Mouse (Mus musculus): ENCODE data around the gene Rrnad1. TPM values are rescaled to one million over a fixed set of nuclear protein-coding genes. Genes with fewer than 3 reads are reported as not detected.

Gene Rrnad1
- polyA plus RNA-seq, 1 experiment from 2014 or later, result 12.8 TPM

DNA sequence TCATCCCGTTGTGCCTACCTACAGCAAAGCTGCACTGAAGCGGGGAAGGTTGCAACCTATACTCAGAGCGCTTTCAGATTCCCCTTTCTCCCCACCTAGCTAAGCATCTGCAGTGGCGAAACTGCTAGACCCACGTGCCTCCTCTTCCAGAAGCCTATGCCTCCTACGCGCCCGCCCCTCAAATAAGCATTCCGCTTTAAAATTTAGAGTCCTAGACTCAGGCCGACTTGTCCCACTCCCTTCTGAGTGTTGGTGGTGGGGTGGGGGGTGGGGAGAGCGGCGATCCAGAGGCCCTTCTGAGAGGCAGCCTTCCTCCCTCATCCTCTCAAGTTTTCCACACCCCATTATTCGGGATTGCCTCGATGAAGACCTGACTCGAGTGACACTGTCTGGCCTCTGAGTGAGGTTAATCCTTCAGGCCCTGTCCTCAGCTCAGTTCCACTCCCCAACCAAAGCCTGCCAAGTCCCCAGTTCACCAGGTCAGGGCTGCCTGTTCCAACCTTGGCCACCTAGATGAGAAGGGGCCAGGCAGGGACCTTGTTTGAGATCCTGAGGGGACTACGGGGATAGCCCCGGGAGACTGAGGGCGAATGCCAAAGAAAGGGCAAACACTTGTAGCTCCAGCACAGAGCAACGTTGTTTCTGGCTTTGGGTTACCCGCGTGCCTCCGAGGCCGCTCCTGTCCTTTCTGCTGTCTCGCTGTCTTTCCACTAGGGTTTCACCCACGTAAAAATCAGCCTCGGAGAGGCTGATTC is 16.7 kb upstream of the Rrnad1 start:
- H3K27me3 ChIP-seq (replicated peaks; ENCODE audit: control insufficient read depth, insufficient read depth, low read length), result no peaks in the 10 kb centered on the region
- H3K9ac ChIP-seq (ENCODE audit: low read depth, low read length), result peak overlapping the region; percentile 70
- ATAC-seq (ENCODE audit: low read depth) (no peak), DNase-seq (ENCODE audit: low spot score) (peak; percentile 51)
- peak overlapping the region; percentile 96 for H3K27ac ChIP-seq (replicated peaks; ENCODE audit: low read depth, low read length)
- peak overlapping the region; percentile 77 for H3K4me2 ChIP-seq (ENCODE audit: low read depth, low read length)
- H3K4me3 ChIP-seq (ENCODE audit: low read depth, low read length), result peak overlapping the region; percentile 53
- WGBS, result 7% methylated on average over 21 of the region's 26 CpGs
- H3K36me3 ChIP-seq (ENCODE audit: control insufficient read depth, insufficient read depth, low read length), result peaks cover 5% of the 10 kb centered on the region; the same call in 1 of the 2 replicates
- peaks cover 62% of the 10 kb centered on the region for H3K4me1 ChIP-seq (ENCODE audit: control insufficient read depth, insufficient read depth, low read length)
- H3K9me3 ChIP-seq (ENCODE audit: control insufficient read depth, low read length), result no peaks in the 10 kb centered on the region

DNA sequence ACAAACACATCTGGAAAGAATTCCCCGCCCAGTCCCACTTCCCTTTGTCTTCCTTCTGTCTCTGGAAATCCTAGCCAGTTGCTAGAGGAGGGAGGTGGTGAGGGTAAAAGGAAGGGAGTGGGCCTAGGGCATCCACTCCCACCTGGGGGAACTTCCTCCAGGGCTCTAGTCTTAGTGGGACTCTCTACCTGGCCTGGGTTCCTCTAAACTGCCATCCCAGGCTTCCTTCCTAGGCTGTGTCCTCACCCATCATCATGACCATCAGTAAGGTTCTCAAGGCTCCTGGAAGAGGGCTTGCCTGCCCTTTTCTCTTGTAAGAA is 16.0 kb upstream of the Rrnad1 start:
- H3K4me2 ChIP-seq (ENCODE audit: low read depth, low read length), result peak overlapping the region; percentile 77

DNA sequence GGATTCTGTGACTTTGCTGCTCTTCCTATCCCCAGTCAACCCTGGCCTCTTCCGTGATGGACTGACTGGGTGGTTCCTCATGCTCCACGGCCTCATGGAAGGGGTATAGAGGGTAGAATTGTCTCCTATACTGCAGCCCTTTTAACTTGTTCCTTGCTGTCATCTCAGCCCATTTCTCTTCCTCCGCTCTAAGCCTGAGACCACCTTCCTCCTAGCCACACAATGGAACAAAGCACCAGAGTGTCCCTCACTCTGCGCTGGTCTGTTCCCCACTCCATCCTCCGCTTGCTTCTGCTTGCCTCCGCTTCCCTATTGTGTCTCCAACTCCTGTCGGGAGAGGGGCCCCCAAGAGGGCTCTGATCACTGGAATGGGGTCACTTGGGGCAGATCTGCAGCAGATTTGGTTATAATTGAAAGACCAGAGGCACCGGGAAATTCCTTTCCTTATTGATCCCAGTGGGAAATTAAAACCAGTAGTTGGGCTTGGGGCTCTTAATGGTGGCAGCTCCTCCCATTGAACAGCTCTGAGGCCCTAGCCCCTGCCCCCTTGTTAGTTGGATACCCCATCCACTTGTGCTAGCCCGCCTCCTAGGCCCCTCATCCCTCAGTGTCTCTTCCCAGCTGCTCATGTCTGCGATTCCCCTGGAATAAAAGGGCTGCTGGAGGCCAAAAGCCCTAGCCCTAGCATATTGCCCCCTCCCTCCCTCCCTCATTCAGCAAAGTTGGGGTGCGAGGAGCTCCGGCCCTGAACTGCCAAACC is 15.4 kb upstream of the Rrnad1 start:
- DNase-seq (ENCODE audit: low spot score), result peak; percentile 68
- no peak for ATAC-seq (ENCODE audit: low read depth)
- H3K27me3 ChIP-seq (replicated peaks; ENCODE audit: control insufficient read depth, insufficient read depth, low read length), result no peaks in the 10 kb centered on the region
- peak overlapping the region; percentile 2; the same call in 1 of the 2 replicates for H3K9ac ChIP-seq (ENCODE audit: low read depth, low read length)
- peaks cover 49% of the 10 kb centered on the region for H3K4me1 ChIP-seq (ENCODE audit: control insufficient read depth, insufficient read depth, low read length)
- no peaks in the 10 kb centered on the region for H3K9me3 ChIP-seq (ENCODE audit: control insufficient read depth, low read length)
- H3K4me3 ChIP-seq (ENCODE audit: low read depth, low read length), result no peak overlapping the region
- peaks cover 17% of the 10 kb centered on the region for H3K36me3 ChIP-seq (ENCODE audit: control insufficient read depth, insufficient read depth, low read length)
- peak overlapping the region; percentile 77 for H3K4me2 ChIP-seq (ENCODE audit: low read depth, low read length)
- WGBS, result 15% methylated on average over 12 of the region's 12 CpGs
- peak overlapping the region; percentile 96 for H3K27ac ChIP-seq (replicated peaks; ENCODE audit: low read depth, low read length)

More for the DNA sequence above, 16.0 kb upstream of the Rrnad1 start:
- Histone ChIP-seq H3K9me3 (ENCODE audit: control insufficient read depth, low read length) (no peaks in the 10 kb centered on the region), H3K4me1 (ENCODE audit: control insufficient read depth, insufficient read depth, low read length) (peaks cover 54% of the 10 kb centered on the region), H3K4me3 (ENCODE audit: low read depth, low read length) (no peak overlapping the region), H3K27ac (replicated peaks; ENCODE audit: low read depth, low read length) (peak overlapping the region; percentile 96), H3K9ac (ENCODE audit: low read depth, low read length) (peak overlapping the region; percentile 2; the same call in 1 of the 2 replicates), H3K36me3 (ENCODE audit: control insufficient read depth, insufficient read depth, low read length) (peaks cover 12% of the 10 kb centered on the region; the same call in 1 of the 2 replicates), H3K27me3 (replicated peaks; ENCODE audit: control insufficient read depth, insufficient read depth, low read length) (no peaks in the 10 kb centered on the region)
- 22% methylated on average over 1 of the region's 1 CpGs for WGBS
- ATAC-seq (ENCODE audit: low read depth), result no peak
- DNase-seq (ENCODE audit: low spot score), result no peak

DNA sequence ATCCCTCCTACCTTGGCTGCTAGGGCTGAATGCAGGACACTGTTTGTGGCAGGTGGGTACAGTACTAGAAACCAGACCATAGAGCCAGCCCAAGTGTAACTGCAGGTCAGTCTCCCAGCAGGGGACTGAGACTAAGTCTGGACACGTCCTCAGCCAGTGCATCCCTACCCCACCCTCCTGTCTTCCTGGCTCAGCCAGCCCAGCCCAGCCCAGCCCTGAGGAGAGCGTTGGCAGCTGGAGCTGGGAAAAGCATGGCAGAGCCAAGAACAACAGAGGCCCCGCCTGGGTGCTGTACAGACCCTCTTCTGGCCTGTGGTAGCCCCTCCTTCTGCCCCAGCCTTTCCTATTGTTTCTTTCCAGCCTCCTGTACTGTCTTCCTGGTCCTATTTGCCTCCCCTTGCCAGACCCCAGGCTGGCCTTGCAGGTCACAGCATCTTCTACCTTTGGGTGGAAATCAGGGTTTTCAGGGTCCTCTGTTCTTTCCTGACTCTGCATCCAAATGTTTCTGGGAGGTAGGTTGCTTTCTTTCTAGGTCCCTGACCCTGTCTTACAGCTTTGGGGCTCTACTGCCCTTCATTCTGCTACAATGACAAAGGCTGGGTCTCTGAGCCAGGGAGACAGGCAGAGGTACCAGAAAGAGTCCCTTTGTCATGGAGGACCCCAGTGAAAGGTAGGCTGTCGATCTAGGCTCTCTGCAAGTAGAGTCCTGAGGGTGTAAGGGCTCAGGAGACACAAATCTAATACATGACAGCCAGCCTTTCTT is 14.5 kb upstream of the Rrnad1 start:
- DNase-seq (ENCODE audit: low spot score), result peak; percentile 83
- Histone ChIP-seq H3K36me3 (ENCODE audit: control insufficient read depth, insufficient read depth, low read length) (peaks cover 27% of the 10 kb centered on the region), H3K9me3 (ENCODE audit: control insufficient read depth, low read length) (no peaks in the 10 kb centered on the region), H3K4me2 (ENCODE audit: low read depth, low read length) (peak overlapping the region; percentile 16; the same call in 1 of the 2 replicates), H3K27ac (replicated peaks; ENCODE audit: low read depth, low read length) (peak overlapping the region; percentile 96), H3K4me1 (ENCODE audit: control insufficient read depth, insufficient read depth, low read length) (peaks cover 43% of the 10 kb centered on the region), H3K27me3 (replicated peaks; ENCODE audit: control insufficient read depth, insufficient read depth, low read length) (no peaks in the 10 kb centered on the region), H3K9ac (ENCODE audit: low read depth, low read length) (0 out of 2 replicates have a peak overlapping the region, but pooled peaks have one; percentile 32), H3K4me3 (ENCODE audit: low read depth, low read length) (no peak overlapping the region)
- WGBS, result 6% methylated on average over 4 of the region's 4 CpGs
- ATAC-seq (ENCODE audit: low read depth), result peak; percentile 55

DNA sequence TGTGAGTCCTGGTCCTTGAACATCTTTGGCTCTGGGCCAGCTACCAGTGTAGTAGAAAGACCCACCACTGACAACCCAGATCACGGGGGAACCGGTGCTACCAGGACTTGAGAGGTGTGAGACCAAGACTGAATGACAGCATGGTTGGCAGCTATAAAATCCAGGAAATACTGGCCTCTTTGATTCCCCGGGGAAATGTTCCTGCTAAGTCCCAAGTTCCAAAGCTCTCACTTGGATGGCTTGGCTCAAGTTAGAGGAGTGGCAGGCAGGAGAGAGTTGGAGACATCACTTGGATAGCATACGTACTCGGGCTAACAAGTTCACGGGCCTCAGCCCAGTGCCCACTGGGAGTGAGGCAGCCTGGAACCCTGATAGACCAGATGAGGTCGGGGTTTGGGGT is 13.1 kb upstream of the Rrnad1 start:
- H3K9ac ChIP-seq (ENCODE audit: low read depth, low read length), result no peak overlapping the region
- no peaks in the 10 kb centered on the region for H3K27me3 ChIP-seq (replicated peaks; ENCODE audit: control insufficient read depth, insufficient read depth, low read length)
- DNase-seq (ENCODE audit: low spot score) (no peak), ATAC-seq (ENCODE audit: low read depth) (no peak)
- peaks cover 41% of the 10 kb centered on the region for H3K36me3 ChIP-seq (ENCODE audit: control insufficient read depth, insufficient read depth, low read length)
- H3K4me3 ChIP-seq (ENCODE audit: low read depth, low read length), result no peak overlapping the region
- no peaks in the 10 kb centered on the region for H3K9me3 ChIP-seq (ENCODE audit: control insufficient read depth, low read length)
- 78% methylated on average over 7 of the region's 7 CpGs for WGBS
- peaks cover 40% of the 10 kb centered on the region for H3K4me1 ChIP-seq (ENCODE audit: control insufficient read depth, insufficient read depth, low read length)
- no peak overlapping the region for H3K27ac ChIP-seq (replicated peaks; ENCODE audit: low read depth, low read length)
- H3K4me2 ChIP-seq (ENCODE audit: low read depth, low read length), result no peak overlapping the region

DNA sequence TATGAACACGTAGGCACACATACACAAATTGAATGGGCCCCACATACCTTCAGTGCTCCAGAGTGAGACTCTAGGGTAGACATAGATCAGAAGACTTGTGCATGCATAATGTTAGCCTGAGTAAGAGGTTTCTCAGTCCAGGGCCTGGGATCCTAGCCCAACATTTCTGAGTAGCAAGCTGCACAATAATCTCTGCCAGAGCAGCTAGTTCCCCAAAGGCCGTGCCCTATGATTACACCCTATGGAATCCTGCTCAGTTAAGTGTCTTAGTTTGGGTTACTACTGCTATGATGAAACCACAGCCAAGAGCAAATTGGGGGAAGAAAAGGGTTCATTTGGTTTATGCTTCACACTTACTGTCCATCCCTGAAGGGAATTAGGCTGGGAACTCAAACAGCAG is 12.0 kb upstream of the Rrnad1 start:
- Histone ChIP-seq H3K4me2 (ENCODE audit: low read depth, low read length) (no peak overlapping the region), H3K4me3 (ENCODE audit: low read depth, low read length) (no peak overlapping the region), H3K4me1 (ENCODE audit: control insufficient read depth, insufficient read depth, low read length) (peaks cover 29% of the 10 kb centered on the region), H3K9me3 (ENCODE audit: control insufficient read depth, low read length) (no peaks in the 10 kb centered on the region), H3K27me3 (replicated peaks; ENCODE audit: control insufficient read depth, insufficient read depth, low read length) (no peaks in the 10 kb centered on the region), H3K27ac (replicated peaks; ENCODE audit: low read depth, low read length) (no peak overlapping the region), H3K36me3 (ENCODE audit: control insufficient read depth, insufficient read depth, low read length) (peaks cover 52% of the 10 kb centered on the region), H3K9ac (ENCODE audit: low read depth, low read length) (no peak overlapping the region)
- DNase-seq (ENCODE audit: low spot score), result no peak
- no peak for ATAC-seq (ENCODE audit: low read depth)
- WGBS, result 94% methylated on average over 2 of the region's 2 CpGs

DNA sequence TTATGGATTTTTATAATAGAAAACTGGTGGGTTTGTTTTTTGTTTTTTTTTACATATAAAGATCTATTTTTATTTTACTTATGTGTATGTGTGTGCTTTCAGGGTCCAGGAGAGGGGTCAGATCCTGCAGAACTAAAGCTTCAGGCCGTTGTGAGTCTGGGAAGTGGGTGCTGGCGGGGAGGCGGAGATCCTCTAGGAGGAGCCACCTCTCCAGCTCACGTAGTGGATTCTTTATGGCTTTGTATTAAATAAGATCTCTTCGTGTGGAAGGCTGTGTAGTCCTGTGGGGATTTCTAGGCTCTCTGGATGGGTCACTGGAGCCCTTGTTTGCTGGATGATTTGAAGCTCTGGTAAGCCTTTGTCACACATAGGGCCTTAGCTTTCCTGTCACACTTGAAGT is 10.1 kb upstream of the Rrnad1 start:
- Histone ChIP-seq H3K4me1 (ENCODE audit: control insufficient read depth, insufficient read depth, low read length) (peaks cover 11% of the 10 kb centered on the region), H3K27me3 (replicated peaks; ENCODE audit: control insufficient read depth, insufficient read depth, low read length) (no peaks in the 10 kb centered on the region), H3K27ac (replicated peaks; ENCODE audit: low read depth, low read length) (no peak overlapping the region), H3K9me3 (ENCODE audit: control insufficient read depth, low read length) (no peaks in the 10 kb centered on the region), H3K4me3 (ENCODE audit: low read depth, low read length) (no peak overlapping the region), H3K9ac (ENCODE audit: low read depth, low read length) (no peak overlapping the region), H3K4me2 (ENCODE audit: low read depth, low read length) (no peak overlapping the region), H3K36me3 (ENCODE audit: control insufficient read depth, insufficient read depth, low read length) (peaks cover 68% of the 10 kb centered on the region)
- ATAC-seq (ENCODE audit: low read depth) (no peak), DNase-seq (ENCODE audit: low spot score) (no peak)
- WGBS, result 66% methylated on average over 5 of the region's 5 CpGs

DNA sequence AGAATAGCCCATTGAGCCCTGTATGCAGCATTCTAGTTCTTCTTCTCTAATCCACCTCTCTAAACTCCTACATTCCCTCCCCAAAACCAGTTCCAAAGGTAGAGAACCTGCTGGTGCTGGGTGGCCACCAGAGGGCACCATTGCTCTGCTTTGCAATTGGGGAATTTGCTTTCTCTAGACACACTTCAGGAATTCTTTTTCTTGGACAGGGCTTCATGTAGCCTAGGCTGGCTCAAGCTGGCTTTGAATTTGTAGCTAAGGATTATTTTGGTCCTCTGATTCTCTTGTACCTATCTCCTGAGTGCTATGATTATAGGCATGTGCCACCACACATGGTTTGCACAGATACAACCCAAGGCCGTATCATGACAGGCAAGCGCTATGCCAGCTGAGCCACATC is 5.3 kb upstream of the Rrnad1 start:
- no peaks in the 10 kb centered on the region for H3K27me3 ChIP-seq (replicated peaks; ENCODE audit: control insufficient read depth, insufficient read depth, low read length)
- H3K27ac ChIP-seq (replicated peaks; ENCODE audit: low read depth, low read length), result no peak overlapping the region
- DNase-seq (ENCODE audit: low spot score) (peak; percentile 91), ATAC-seq (ENCODE audit: low read depth) (peak; percentile 79)
- H3K9me3 ChIP-seq (ENCODE audit: control insufficient read depth, low read length), result no peaks in the 10 kb centered on the region
- WGBS, result 94% methylated on average over 2 of the region's 2 CpGs
- peaks cover 6% of the 10 kb centered on the region; the same call in 1 of the 2 replicates for H3K4me1 ChIP-seq (ENCODE audit: control insufficient read depth, insufficient read depth, low read length)
- no peak overlapping the region for H3K4me2 ChIP-seq (ENCODE audit: low read depth, low read length)
- peaks cover 73% of the 10 kb centered on the region for H3K36me3 ChIP-seq (ENCODE audit: control insufficient read depth, insufficient read depth, low read length)
- H3K4me3 ChIP-seq (ENCODE audit: low read depth, low read length), result no peak overlapping the region
- H3K9ac ChIP-seq (ENCODE audit: low read depth, low read length), result no peak overlapping the region
